Mouse (Mus musculus) kidney, embryonic 16.5 days (tissue): ENCODE data around the gene Ulk1. TPM values are rescaled to one million over a fixed set of nuclear protein-coding genes. Genes with fewer than 3 reads are reported as not detected.
A peak's percentile ranks its signal among the peaks of the same experiment; 100 is the strongest.

Experiments used
- ATAC-seq: fragments of 200-750 bp; cut with Nextera tagmentation; 2 replicates; pipeline ENCODE4 v1.8.0; 2017; ENCODE audit warnings: moderate TSS enrichment; ENCODE audit not compliant: low FRiP score, low TSS enrichment
- H3K27ac ChIP-seq: fragments of 300-500 bp; sonication (generic); 2 replicates; pipeline ENCODE4 v1.5.1; 2014; ENCODE audit warnings: low read length
- H3K27me3 ChIP-seq: fragments of 300-500 bp; sonication (generic); 2 replicates; pipeline ENCODE4 v1.6.1; 2014; ENCODE audit warnings: low read length, control low read depth, mixed read lengths; ENCODE audit not compliant: insufficient read depth
- H3K36me3 ChIP-seq: fragments of 300-500 bp; sonication (generic); 2 replicates; pipeline ENCODE4 v1.6.1; 2014; ENCODE audit warnings: low read length, control low read depth, mixed read lengths; ENCODE audit not compliant: insufficient read depth
- H3K4me1 ChIP-seq: fragments of 300-500 bp; sonication (generic); 2 replicates; pipeline ENCODE4 v1.6.1; 2014; ENCODE audit warnings: low read length, control low read depth, mixed read lengths; ENCODE audit not compliant: insufficient read depth
- H3K4me2 ChIP-seq: fragments of 300-500 bp; sonication (generic); replicated peaks from 2 replicates; pipeline ENCODE4 v1.6.1; 2014; ENCODE audit warnings: low read depth, low read length
- H3K4me3 ChIP-seq: fragments of 300-500 bp; sonication (generic); 2 replicates; pipeline ENCODE4 v1.5.1; 2014; ENCODE audit warnings: mild to moderate bottlenecking, low read length
- H3K9ac ChIP-seq: fragments of 300-500 bp; sonication (generic); replicated peaks from 2 replicates; pipeline ENCODE4 v1.6.1; 2014; ENCODE audit warnings: low read length
- H3K9me3 ChIP-seq: fragments of 300-500 bp; sonication (generic); 2 replicates; pipeline ENCODE4 v1.6.1; 2016; ENCODE audit warnings: low read length, control low read depth
- WGBS: fragments of 180-500 bp; shearing (Covaris S2); extraction: QIAGEN DNeasy Blood & Tissue Kit; methylation state at CpG from one replicate; pipeline ENCODE4 v1.1.7; 2014; 5-methylcytosine and 5-hydroxymethylcytosine counted together
- polyA plus RNA-seq: library from polyadenylated mRNA; unstranded; fragments of >200 nt; fragmentation: Nextera tagmentation; extraction: Ambion mirVana; gene quantifications from 2 replicates; pipeline ENCODE4 v1.2.1, GENCODE M21; 2015

Ulk1 gene
- polyA plus RNA-seq, 1 experiment from 2014 or later: 19.5 TPM

DNA sequence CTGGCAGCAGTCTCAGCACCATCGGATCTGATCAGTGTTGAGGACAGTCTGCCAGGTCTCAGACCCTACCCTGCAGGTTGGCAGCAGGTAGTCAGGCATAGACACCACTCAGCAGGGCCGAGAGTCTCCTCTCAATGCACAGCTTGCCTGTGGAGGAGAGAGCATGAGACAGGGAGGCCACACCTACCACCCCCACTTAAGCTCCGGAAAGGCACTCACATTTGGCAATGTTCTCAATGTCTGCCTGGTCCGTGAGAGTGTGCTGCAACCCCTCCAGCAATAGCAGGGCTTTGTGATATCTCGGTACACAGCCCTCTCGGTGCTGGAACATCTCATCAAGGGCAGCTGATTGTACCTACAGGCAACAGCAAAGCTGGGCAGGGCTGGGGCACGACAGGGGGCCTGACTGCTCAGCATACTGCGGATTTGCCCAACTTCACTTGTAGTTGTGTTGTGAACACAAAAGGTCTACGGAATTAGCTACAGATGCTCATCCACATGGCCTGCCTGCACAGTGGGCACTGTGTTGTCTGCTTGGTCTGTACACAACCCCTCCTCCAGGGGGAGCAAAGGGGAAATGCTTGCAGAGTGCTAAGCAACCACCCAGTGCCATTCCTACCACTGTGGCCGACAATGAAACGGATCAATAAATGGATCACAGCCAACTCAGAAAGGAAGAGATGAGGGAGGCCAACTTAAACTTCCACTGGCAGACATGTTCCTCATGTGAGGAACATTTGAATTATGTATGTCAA is 23.6 kb downstream of the Ulk1 start:
- 85% methylated on average over 11 of the region's 11 CpGs for WGBS
- peaks cover 53% of the 10 kb centered on the region for H3K36me3 ChIP-seq
- H3K27me3 ChIP-seq: no peaks in the 10 kb centered on the region

GRCm38 (mm10) chr5:110783150-110783549 is 26.7 kb downstream of the Ulk1 start:
- H3K4me2 ChIP-seq: no peak overlapping the region
- no peak overlapping the region for H3K4me3 ChIP-seq
- no peaks in the 10 kb centered on the region for H3K9me3 ChIP-seq
- H3K36me3 ChIP-seq: peaks cover 29% of the 10 kb centered on the region
- H3K27me3 ChIP-seq: no peaks in the 10 kb centered on the region
- H3K27ac ChIP-seq: no peak overlapping the region
- ATAC-seq: no peak
- no peak overlapping the region for H3K9ac ChIP-seq
- WGBS: 63% methylated on average over 8 of the region's 8 CpGs
- peaks cover 9% of the 10 kb centered on the region for H3K4me1 ChIP-seq

More for the DNA sequence above, 23.6 kb downstream of the Ulk1 start:
- Histone ChIP-seq H3K4me2 (no peak overlapping the region), H3K4me1 (no peaks in the 10 kb centered on the region), H3K27ac (no peak overlapping the region), H3K4me3 (no peak overlapping the region), H3K9ac (no peak overlapping the region), H3K9me3 (no peaks in the 10 kb centered on the region)
- ATAC-seq: no peak

- Histone ChIP-seq H3K4me2 (no peak overlapping the region), H3K36me3 (peaks cover 19% of the 10 kb centered on the region), H3K27ac (no peak overlapping the region), H3K9me3 (no peaks in the 10 kb centered on the region), H3K9ac (no peak overlapping the region), H3K27me3 (no peaks in the 10 kb centered on the region), H3K4me3 (no peak overlapping the region), H3K4me1 (peaks cover 9% of the 10 kb centered on the region)
- no peak for ATAC-seq
- WGBS: 79% methylated on average over 7 of the region's 7 CpGs
Observed at GRCm38 (mm10) chr5:110781529-110782238, 28.2 kb downstream of the Ulk1 start.

- H3K4me3 ChIP-seq: peak overlapping the region; percentile 79
- H3K9ac ChIP-seq: peak overlapping the region; percentile 81
- no peaks in the 10 kb centered on the region for H3K9me3 ChIP-seq
- peak; percentile 28; the same call in 1 of the 2 replicates for ATAC-seq
- 51% methylated on average over 10 of the region's 10 CpGs for WGBS
- H3K4me1 ChIP-seq: peaks cover 9% of the 10 kb centered on the region
- H3K27me3 ChIP-seq: no peaks in the 10 kb centered on the region
- peak overlapping the region; percentile 74 for H3K4me2 ChIP-seq
- H3K27ac ChIP-seq: peak overlapping the region; percentile 48; the same call in 1 of the 2 replicates
- peaks cover 19% of the 10 kb centered on the region for H3K36me3 ChIP-seq
Observed at GRCm38 (mm10) chr5:110780761-110781528, 29.0 kb downstream of the Ulk1 start.

DNA sequence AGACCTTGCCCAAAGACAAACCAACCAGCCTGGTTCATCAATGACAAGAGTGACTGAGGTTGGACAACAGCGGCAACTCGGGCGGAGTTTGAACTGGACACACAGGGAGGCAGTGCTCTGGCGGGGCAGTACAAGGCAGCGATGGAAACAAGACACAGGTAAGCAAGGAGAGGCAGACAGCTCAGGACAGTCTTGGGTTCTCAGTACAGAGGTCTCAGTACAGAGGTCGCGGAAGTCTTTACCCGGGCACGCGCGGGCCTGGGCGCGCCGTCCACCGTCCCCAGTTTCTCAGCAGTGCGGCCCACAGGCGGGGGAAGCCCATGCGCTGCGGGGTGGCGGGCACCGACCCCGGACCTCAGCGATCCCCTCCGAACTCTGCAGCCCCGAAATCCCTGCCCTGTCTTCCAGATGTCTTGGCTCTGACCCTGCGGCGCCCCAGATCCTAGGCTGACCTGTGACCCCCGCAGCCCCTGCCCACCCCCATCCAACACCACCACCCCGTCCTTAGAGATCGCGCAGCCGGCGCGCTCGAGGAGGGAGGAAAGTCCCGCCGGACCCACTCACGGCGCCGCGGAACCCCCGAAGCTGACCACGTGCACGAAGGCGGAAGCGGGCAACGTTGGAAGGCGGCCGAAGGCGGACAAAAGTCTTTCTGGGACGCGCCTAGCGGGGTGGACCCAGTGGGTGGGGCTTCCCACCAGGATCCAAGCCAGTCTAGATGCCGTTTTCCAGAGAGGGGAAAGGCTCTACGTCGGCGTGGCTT is 29.7 kb downstream of the Ulk1 start, which contains the start of gene Pus1:
Gene Pus1, minus strand, starts transcription at position 662 of the 763 bp plus-strand sequence.
- peak within 1 kb of the TSS; percentile 59 for H3K27ac ChIP-seq
- H3K4me3 ChIP-seq: peak within 1 kb of the TSS; percentile 79
- peaks cover 20% of the 10 kb centered on the region for H3K36me3 ChIP-seq
- H3K9ac ChIP-seq: peak within 1 kb of the TSS; percentile 81
- peak within 1 kb of the TSS; percentile 74 for H3K4me2 ChIP-seq
- 1% methylated on average over 52 of the region's 57 CpGs for WGBS
- no peaks in the 10 kb centered on the region for H3K9me3 ChIP-seq
- ATAC-seq: peak; percentile 87
- no peaks in the 10 kb centered on the region for H3K27me3 ChIP-seq
- peaks cover 9% of the 10 kb centered on the region for H3K4me1 ChIP-seq

- H3K4me1 ChIP-seq: peaks cover 9% of the 10 kb centered on the region
- no peak overlapping the region for H3K27ac ChIP-seq
- H3K9ac ChIP-seq: peak overlapping the region; percentile 81
- H3K4me3 ChIP-seq: peak overlapping the region; percentile 79
- 12% methylated on average over 15 of the region's 15 CpGs for WGBS
- no peaks in the 10 kb centered on the region for H3K9me3 ChIP-seq
- no peak for ATAC-seq
- H3K4me2 ChIP-seq: peak overlapping the region; percentile 74
- peaks cover 28% of the 10 kb centered on the region for H3K36me3 ChIP-seq
- no peaks in the 10 kb centered on the region for H3K27me3 ChIP-seq
Observed at GRCm38 (mm10) chr5:110779276-110779997, 30.5 kb downstream of the Ulk1 start.

- H3K36me3 ChIP-seq: peaks cover 31% of the 10 kb centered on the region
- WGBS: 85% methylated on average over 12 of the region's 12 CpGs
- no peaks in the 10 kb centered on the region for H3K27me3 ChIP-seq
- H3K4me3 ChIP-seq: no peak overlapping the region
- ATAC-seq: no peak
- H3K9me3 ChIP-seq: no peaks in the 10 kb centered on the region
- no peak overlapping the region for H3K4me2 ChIP-seq
- peaks cover 9% of the 10 kb centered on the region for H3K4me1 ChIP-seq
- H3K9ac ChIP-seq: no peak overlapping the region
- H3K27ac ChIP-seq: no peak overlapping the region
Observed at GRCm38 (mm10) chr5:110778263-110778662, 31.6 kb downstream of the Ulk1 start.

DNA sequence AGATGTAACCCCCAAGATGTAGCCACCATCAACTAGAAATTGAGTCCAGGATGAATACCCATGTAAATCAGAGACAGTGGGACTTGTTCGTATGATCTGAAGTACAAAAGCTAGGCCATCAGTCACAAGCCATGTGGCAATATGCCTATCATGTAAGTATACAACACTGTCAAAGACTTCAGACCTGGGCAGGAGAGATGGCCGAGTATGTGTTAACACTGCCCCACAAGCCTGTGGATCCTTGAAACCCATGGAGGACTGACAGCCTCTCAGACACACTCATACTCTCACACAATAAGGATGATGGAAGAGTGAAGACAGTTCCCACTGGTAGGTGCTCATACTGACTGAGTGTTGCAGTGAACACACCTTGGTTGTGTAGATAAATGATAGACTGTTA is 33.8 kb downstream of the Ulk1 start:
- no peaks in the 10 kb centered on the region for H3K27me3 ChIP-seq
- no peak for ATAC-seq
- peaks cover 31% of the 10 kb centered on the region for H3K36me3 ChIP-seq
- H3K9ac ChIP-seq: no peak overlapping the region
- H3K27ac ChIP-seq: no peak overlapping the region
- H3K4me1 ChIP-seq: peaks cover 9% of the 10 kb centered on the region
- no peaks in the 10 kb centered on the region for H3K9me3 ChIP-seq
- H3K4me2 ChIP-seq: no peak overlapping the region
- WGBS: 91% methylated on average over 2 of the region's 2 CpGs
- H3K4me3 ChIP-seq: no peak overlapping the region

DNA sequence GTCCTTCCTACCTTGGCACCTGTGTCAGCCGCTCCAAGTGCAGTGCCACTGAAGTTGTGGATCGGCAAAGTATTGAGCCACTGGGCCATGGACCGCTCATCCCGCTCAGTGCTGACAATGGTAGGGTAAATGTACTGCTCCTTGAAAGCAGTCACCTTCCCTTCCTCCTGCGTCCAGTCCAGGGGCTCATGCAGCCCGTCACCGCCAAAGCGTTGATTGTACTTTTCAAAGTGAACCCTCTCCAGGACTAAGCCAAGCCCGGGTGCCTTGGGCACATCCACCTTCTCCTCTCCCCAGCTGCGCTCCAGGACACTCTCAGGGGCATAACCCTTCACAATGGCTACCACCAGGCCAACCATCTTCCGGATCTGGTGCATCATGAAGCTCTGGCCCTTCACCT is 35.4 kb downstream of the Ulk1 start:
- Histone ChIP-seq H3K4me2 (no peak overlapping the region), H3K4me1 (peaks cover 5% of the 10 kb centered on the region), H3K27me3 (no peaks in the 10 kb centered on the region), H3K9ac (no peak overlapping the region), H3K27ac (no peak overlapping the region), H3K36me3 (peaks cover 31% of the 10 kb centered on the region), H3K4me3 (no peak overlapping the region), H3K9me3 (no peaks in the 10 kb centered on the region)
- WGBS: 91% methylated on average over 11 of the region's 11 CpGs
- ATAC-seq: no peak
